Mouse (Mus musculus) gastrocnemius, postnatal 36 days (tissue): ENCODE data around the gene Nanos2. TPM values are rescaled to one million over a fixed set of nuclear protein-coding genes. Genes with fewer than 3 reads are reported as not detected.

Source experiments
- DNase-seq, 2 experiments: peaks; one replicate each; pipeline ENCODE4 v3.0.0; 2022
- intact Hi-C: fragments of 180-260 bp; cut with DNase I; formaldehyde crosslinking; loops from one replicate; pipeline ENCODE4 v1.15.1; 2025
- long read RNA-seq, 2 experiments: library from polyadenylated mRNA; stranded (forward); transcript quantifications; one replicate each; pipeline ENCODE4 v2.0.0; 2021
- total RNA-seq, 2 experiments: library from RNA; stranded (reverse); gene quantifications; 2 replicates each; pipeline ENCODE4 v1.2.3; 2021

The Nanos2 gene
- not detected for total RNA-seq
- long read RNA-seq, experiment 1, result 0 reads
- long read RNA-seq, experiment 2, result 0 reads

DNA sequence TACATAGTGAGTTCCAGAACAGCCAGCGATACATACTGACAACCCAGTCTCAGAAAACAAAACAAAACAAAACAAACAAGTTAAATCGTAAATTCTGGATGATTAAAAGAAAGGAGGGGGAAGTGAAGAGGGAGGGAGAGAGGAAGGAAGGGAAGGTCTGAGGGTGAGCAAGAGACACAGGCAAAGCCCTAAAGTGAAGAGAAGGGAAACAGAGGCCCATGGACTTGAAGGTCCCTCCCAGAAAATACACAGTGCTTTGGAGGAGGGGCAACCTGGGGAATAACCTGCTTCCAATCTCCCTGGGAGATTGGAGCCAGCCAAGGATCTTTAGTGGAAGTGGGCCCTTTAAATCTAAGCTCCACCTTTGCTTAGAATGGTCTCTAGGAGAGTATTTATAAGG lies at the start of gene Nanos2:
Nanos2 (plus strand) TSS at position 301 of the 400 bp plus-strand sequence.
- intact Hi-C loops, result no loop called here
- DNase-seq, result no peak

DNA sequence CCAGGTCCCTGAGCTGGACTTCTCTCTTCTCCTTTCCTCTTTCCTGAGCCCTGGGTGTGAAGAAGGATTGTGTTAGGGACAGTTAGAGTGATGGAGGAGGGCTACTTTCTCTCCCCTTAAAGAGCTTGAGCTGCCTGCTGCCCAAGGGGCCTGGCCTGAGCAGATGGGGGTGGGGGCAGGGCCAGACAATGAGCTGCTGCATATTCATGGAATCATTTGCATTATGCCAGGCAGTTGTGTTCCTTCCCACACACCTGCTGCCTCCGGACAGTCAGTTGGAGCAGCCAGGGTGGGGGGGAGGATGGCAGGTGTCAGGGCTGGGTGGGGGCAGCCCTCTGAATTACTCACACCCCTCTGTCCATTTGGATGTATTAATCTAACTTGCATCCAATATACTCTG lies 44.8 kb upstream of the Nanos2 start:
- intact Hi-C loops, result no loop called here
- DNase-seq, result no peak

DNA sequence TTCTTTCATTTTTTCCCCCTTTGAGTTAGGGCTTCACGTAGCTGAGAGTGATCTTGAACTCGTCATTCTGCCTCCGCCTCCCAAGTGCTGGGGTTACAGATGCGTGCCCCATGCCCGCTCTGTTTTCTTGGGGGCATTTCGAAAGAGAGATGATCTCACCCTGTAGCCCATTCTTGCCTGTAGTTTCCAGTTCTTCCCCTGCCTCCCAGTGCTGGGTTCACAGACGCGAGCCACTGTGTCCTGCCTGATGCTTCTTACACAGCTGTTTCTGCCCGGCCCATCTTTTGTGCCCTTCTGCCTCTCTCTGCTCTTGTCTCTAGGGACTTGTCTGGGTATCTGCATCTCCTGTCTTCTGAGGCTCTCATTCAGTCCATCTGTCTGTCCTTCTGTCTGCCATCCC lies 44.4 kb upstream of the Nanos2 start:
- DNase-seq, result no peak
- intact Hi-C loops, result no loop called here

- intact Hi-C loops, result no loop called here
- DNase-seq, result peak; percentile 35
Measured at GRCm38 (mm10) chr7:18948151-18948550, 39.0 kb upstream of the Nanos2 start.

DNA sequence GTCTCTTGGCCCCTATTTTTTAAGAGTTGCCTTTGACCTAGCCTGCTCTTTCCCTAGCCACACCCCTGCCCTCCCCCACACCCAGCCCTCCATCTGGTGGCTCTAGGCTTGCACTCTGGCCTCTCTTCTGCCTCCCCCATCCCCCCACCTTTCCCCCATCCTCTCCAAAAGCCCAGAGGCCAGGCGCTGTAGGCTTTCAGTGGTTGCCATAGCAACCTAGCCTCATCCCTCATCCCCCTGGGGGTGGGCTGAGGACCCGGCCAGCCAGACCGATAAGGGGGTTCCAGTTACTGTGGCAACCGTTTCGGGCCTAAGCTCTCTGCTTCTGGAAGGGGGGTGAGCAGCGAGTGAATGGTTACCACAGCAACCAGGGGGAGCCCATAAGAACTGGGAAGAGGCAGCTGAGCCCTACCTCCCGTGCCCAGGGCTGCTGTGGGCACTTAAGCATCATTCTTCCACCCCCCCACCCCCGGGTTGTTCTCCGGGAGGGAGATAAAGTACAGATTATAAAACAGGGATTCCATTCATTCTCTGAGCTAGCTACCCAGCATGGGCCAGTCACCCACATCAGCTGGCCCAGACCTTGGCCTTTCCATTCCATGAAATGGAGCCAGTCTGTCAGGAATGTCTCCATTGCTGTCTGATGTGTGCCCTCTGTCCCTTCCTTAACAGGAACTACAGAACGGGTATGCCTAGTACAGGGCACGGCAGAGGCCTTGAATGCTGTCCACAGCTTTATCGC lies 37.2 kb upstream of the Nanos2 start:
- intact Hi-C loops, result no loop called here
- no peak for DNase-seq

DNA sequence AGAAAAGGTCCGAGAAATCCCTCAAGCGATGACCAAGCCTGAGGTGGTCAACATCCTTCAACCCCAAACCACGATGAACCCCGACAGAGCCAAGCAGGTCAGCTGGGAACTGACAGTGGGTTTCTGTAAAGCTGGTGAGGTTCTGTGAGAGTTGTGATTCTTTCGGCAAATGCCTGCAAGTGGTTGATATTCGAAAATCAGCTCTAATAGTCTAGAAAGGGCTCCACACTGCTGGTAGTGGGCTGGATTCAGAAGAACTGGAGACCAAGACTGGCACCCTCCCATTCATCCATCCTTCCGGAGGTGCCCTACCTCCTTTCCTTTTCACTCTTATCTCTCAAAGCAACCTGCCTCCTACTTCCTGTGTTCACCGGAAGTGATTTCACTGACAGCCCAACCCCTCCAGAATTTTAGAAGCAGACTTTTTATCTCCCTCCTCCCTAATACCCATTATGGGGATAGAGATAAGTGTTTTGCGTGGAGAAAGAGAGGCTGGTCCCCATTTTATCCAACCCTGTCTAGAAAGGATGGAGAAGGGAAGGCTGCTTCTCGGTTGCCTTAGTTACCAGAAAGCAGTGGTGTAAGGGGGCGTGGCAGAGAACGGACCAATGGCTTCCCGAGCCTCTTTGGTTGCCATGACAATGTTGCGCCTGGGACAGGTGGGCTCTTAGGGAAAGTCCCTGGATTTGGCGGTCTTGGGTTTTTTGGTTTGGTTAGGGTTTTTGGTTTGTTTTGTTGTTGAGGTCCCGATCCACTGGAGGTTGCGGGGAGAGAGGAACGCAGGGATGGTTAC lies 36.5 kb upstream of the Nanos2 start:
- intact Hi-C loops, result no loop called here
- DNase-seq, result no peak

GRCm38 (mm10) chr7:18951397-18951796 lies 35.8 kb upstream of the Nanos2 start:
- intact Hi-C loops, result no loop called here

GRCm38 (mm10) chr7:18957569-18958383 lies 29.4 kb upstream of the Nanos2 start:
- DNase-seq, result peak; percentile 42 to 45
- intact Hi-C loops, result no loop called here

More at GRCm38 (mm10) chr7:18951397-18951796, 35.8 kb upstream of the Nanos2 start:
- no peak for DNase-seq

DNA sequence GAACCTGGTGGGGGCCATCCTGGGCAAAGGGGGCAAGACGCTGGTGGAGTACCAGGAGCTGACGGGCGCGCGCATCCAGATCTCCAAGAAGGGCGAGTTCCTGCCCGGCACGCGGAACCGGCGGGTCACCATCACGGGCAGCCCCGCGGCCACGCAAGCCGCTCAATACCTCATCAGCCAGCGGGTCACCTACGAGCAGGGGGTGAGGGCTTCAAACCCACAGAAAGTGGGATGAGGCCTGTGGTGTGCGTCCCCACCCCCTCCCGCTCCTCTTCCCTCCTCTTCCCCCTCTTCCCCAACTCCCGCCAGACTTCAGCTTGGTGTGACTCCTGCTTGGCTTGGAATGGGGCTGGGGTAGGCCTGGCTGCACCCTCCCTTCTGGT lies 28.8 kb upstream of the Nanos2 start:
- intact Hi-C loops, result no loop called here
- no peak for DNase-seq

- intact Hi-C loops, result no loop called here
- DNase-seq, result no peak
Measured at GRCm38 (mm10) chr7:18959446-18959845, 27.8 kb upstream of the Nanos2 start.

DNA sequence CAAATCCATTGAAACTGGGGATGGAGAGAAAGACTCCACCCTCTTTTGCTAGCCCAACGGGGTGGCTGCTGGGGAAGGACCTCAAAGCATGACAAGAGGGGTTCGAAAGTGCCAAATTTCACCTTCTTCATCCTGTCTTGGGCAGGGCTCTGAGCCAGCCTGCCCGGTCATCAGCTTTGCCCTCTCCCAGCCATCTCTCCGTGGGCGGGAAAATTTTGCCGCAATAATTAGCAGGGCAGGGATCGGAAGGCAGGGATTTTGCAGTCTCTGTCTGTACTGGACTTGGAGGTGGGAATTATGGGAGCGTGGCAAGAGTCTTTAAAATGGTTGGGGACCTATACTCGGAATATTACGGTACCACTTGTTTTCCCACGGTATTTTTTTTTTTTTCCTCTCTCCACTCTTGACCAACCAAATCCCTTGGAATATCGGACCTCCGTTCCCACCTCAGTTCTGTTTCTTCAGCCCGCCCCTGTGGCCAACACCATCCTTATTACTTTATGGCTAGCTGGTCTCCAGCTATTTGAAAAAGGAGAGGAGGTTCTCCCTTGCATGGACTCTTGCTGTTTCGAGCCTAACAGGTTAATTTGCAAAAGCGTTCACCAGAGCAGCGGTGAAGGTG lies 24.9 kb upstream of the Nanos2 start:
- no peak for DNase-seq
- intact Hi-C loops, result loop anchor here (5.0 kb wide), 1 partner anchor 65 kb away; no protein-coding TSS in a partner anchor

DNA sequence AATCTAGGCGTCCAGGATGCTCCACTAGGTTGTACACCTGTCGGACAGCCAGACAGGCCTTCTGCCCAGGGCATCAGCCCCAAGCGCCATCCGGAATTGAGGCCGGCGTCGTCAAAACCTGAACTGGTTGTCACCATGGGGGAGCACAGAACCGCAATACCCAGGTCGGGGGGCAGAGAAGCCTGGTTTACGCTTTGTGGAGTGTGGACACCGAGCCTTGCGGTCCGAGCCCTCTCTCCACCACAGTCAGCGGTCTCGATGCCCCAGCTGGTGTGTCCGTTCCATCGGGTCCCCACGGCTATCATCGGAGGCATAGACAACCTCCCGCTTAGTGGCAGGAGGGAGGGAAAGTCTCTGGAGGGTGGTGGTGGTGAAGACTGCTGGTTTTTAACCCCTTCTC lies 24.4 kb upstream of the Nanos2 start:
- intact Hi-C loops, result loop anchor here (5.0 kb wide), 1 partner anchor 65 kb away; no protein-coding TSS in a partner anchor
- DNase-seq, result no peak

DNA sequence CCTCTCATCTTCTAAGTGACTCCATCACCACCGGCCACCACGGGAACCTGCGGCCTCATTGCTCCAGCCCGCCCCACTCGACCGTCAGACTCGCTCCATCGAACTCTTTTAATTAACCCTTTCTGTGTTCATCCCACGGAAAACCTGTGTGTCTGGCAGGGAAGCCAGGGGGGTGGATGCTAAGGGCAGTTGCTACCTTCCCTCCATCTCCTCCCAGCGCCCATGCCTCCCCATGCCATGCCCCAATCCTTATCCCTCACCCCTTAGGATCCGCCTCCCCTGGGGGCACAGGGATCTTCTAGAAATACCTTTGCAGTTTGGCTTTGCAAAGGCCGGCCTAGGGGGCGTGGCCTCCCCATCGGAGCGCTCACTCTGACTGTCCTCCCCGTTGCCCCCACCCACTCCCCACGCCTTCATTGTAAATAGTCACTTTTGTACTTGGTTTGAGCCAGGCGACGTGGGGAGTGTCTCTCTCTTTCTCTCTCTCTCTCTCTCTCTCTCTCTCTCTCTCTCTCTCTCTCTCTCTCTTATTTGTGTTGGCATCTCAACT lies 23.8 kb upstream of the Nanos2 start:
- no peak for DNase-seq

GRCm38 (mm10) chr7:18965312-18965711 lies 21.9 kb upstream of the Nanos2 start:
- DNase-seq, result no peak
- intact Hi-C loops, result no loop called here

More for the DNA sequence above, 23.8 kb upstream of the Nanos2 start:
- intact Hi-C loops, result loop anchor here (5.0 kb wide), 1 partner anchor 66 kb away; no protein-coding TSS in a partner anchor

- DNase-seq, result no peak
- intact Hi-C loops, result no loop called here
Measured at GRCm38 (mm10) chr7:18967603-18968002, 19.6 kb upstream of the Nanos2 start.

GRCm38 (mm10) chr7:18970956-18971355 lies 16.2 kb upstream of the Nanos2 start:
- no peak for DNase-seq

DNA sequence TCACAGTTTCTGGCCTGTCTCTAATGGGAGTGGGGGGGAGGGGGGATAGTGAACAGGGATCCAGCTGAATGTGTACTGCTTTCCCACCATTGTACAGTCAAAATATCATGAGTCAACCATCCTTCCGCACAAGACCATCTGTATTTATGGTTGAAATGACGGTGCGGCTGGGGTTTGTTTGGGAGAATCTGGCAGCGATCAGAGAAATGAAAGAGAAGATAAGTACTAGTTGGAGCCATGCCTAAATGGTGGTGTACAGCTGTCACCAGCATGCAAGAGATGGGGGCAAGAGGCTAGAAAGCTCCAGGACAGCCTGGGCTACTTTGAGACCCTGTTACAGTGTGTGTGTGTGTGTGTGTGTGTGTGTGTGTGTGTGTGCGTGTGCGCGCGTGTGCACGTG lies 8.8 kb upstream of the Nanos2 start:
- DNase-seq, result no peak
- intact Hi-C loops, result no loop called here

More at GRCm38 (mm10) chr7:18970956-18971355, 16.2 kb upstream of the Nanos2 start:
- intact Hi-C loops, result no loop called here

DNA sequence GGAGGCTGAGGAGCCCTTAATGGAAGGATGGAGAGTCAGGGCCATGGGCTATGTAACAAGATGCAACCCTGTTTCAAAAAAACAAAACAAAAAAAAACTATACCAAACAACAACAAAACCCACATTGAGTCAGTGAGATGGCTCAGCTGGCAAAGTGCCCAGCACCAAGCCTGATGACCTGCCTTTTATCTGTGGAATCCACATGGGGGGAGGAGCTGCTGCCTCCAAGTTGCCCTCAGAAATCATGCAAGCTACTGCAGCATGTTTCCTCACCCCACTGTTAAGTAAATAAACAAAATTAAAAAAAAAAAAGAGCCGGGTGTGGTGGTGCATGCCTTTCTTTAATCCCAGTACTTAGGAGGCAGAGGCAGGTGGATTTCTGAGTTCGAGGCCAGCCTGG lies 697 bp upstream of the Nanos2 start:
- no peak for DNase-seq

GRCm38 (mm10) chr7:18987747-18988146 lies 547 bp downstream of the Nanos2 start:
- intact Hi-C loops, result no loop called here
- no peak for DNase-seq

More for the DNA sequence above, 697 bp upstream of the Nanos2 start:
- intact Hi-C loops, result no loop called here

DNA sequence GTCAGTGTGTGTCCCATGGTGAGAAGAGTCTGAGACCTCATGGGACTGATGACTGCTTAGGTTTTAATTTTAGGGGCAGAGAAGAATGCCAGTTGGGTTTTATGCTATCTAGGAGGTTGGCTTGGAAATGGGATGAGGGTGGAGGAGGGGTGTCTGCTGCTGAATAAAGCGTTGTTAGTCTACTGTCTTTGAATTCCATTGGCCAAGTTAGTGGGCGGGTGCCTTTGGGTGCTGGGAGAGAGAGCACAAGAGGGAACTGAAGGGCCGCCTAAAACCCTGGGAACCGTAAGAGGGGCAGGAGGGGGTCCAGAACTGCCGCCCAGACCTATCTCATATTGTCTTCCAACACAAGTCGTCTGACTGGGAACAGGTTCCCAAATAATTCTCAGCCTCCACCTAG lies 1.6 kb downstream of the Nanos2 start:
- DNase-seq, result no peak
- intact Hi-C loops, result no loop called here
